Mouse (Mus musculus) thymus, adult 2 months (tissue): Measurements from ENCODE around the gene Macrod2.

Experiments
- CTCF ChIP-seq: fragments of 200-500 bp; IDR thresholded peaks from 2 replicates; pipeline ENCODE4 v1.5.1; 2012; ENCODE audit warnings: mild to moderate bottlenecking, control low read depth, low read length, moderate library complexity, borderline replicate concordance; ENCODE audit not compliant: control insufficient read depth, poor library complexity, insufficient read depth; ENCODE audit errors: extremely low read depth
- POLR2A ChIP-seq: fragments of 200-500 bp; IDR thresholded peaks from 2 replicates; pipeline ENCODE4 v1.6.1; 2012; ENCODE audit warnings: mild to moderate bottlenecking, low read length, control low read depth, moderate library complexity; ENCODE audit not compliant: control insufficient read depth, poor library complexity, insufficient read depth; ENCODE audit errors: extremely low read depth

GRCm38 (mm10) chr2:140778212-140778611, 383.1 kb downstream of the Macrod2 start:
- TF ChIP-seq POLR2A (no peak), CTCF (no peak)
